Mouse (Mus musculus): ENCODE results near the gene Ercc6l2. TPM values are rescaled to one million over a fixed set of nuclear protein-coding genes. Genes with fewer than 3 reads are reported as not detected.

Gene Ercc6l2
- polyA plus RNA-seq, 1 experiment from 2014 or later, result 25.6 TPM

DNA sequence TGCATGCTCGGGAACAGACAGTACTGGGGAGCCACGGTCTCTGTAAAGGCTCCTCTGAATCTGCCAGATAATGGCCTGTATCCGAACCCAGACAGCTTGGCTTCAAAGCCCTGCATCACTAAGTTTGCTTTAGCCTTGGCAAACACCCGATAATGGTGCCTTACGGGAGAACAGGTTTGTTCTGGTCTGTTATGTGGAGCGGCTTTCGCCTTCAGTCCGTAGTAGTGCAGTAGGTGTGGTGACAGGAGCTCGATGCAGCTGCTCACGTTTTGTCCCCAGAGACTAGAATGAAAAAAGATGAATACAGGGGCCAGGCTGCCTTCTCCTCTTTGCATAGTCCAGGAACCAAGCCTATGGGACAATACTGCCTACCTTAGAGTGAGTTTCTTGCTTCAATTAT, 115.5 kb downstream of the Ercc6l2 start:
- Histone ChIP-seq H3K36me3 (ENCODE audit: control insufficient read depth, insufficient read depth, low read length) (no peaks in the 10 kb centered on the region), H3K4me1 (ENCODE audit: control insufficient read depth, insufficient read depth, low read length) (no peaks in the 10 kb centered on the region; the same call in 1 of the 2 replicates), H3K9me3 (ENCODE audit: control insufficient read depth, low read length) (no peaks in the 10 kb centered on the region), H3K4me2 (ENCODE audit: low read depth, low read length) (no peak overlapping the region), H3K27ac (replicated peaks; ENCODE audit: low read depth, low read length) (no peak overlapping the region), H3K4me3 (ENCODE audit: low read depth, low read length) (no peak overlapping the region), H3K9ac (ENCODE audit: low read depth, low read length) (no peak overlapping the region), H3K27me3 (replicated peaks; ENCODE audit: control insufficient read depth, insufficient read depth, low read length) (no peaks in the 10 kb centered on the region)
- 73% methylated on average over 10 of the region's 10 CpGs for WGBS
- ATAC-seq (ENCODE audit: low read depth), result no peak
- DNase-seq (ENCODE audit: low spot score), result no peak

DNA sequence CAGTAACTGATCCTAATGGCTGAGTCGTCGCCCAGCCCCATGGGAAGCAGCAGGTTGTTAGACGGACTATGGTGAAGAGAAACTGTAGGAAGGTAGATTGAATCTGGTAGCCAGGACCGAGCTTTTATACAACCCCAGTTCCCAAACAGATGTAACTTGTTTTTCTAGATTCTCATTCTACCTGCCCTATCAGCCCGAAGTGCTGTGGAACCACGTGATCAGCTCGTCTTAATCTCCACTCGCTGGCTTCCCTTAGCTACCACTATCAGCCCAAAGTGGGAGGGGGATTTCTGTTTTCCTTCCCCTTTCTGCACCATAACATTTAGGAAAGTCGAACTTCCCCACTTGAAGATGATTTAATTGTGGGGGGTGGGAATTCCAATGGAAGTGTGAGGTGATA, 121.3 kb downstream of the Ercc6l2 start:
- Histone ChIP-seq H3K27me3 (replicated peaks; ENCODE audit: control insufficient read depth, insufficient read depth, low read length) (no peaks in the 10 kb centered on the region), H3K9ac (ENCODE audit: low read depth, low read length) (no peak overlapping the region), H3K4me3 (ENCODE audit: low read depth, low read length) (no peak overlapping the region), H3K36me3 (ENCODE audit: control insufficient read depth, insufficient read depth, low read length) (no peaks in the 10 kb centered on the region), H3K4me1 (ENCODE audit: control insufficient read depth, insufficient read depth, low read length) (no peaks in the 10 kb centered on the region), H3K27ac (replicated peaks; ENCODE audit: low read depth, low read length) (no peak overlapping the region), H3K4me2 (ENCODE audit: low read depth, low read length) (no peak overlapping the region), H3K9me3 (ENCODE audit: control insufficient read depth, low read length) (no peaks in the 10 kb centered on the region)
- DNase-seq (ENCODE audit: low spot score), result no peak
- 84% methylated on average over 9 of the region's 9 CpGs for WGBS
- ATAC-seq (ENCODE audit: low read depth), result no peak

DNA sequence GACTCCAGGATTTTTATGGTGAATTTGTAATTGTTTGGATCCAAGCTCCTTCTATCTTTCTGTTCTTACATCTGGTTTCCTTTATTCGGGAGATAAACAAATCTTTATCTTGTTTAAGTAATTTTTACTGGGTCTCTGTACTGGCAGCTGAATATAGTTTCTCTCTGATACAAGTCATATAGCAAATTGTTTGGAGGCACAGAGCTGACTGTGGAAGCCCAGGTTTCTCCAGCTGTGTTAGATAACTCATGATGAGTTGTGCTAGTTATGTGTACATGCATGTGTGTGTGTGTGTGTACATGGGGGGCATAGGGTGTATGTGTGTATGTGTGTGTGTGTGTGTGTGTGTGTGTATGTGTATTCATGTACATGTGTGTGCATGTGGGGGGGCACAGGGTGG, 125.2 kb downstream of the Ercc6l2 start:
- ATAC-seq (ENCODE audit: low read depth), result no peak
- Histone ChIP-seq H3K27ac (replicated peaks; ENCODE audit: low read depth, low read length) (no peak overlapping the region), H3K27me3 (replicated peaks; ENCODE audit: control insufficient read depth, insufficient read depth, low read length) (no peaks in the 10 kb centered on the region), H3K4me3 (ENCODE audit: low read depth, low read length) (no peak overlapping the region), H3K4me1 (ENCODE audit: control insufficient read depth, insufficient read depth, low read length) (peaks cover 14% of the 10 kb centered on the region), H3K9me3 (ENCODE audit: control insufficient read depth, low read length) (no peaks in the 10 kb centered on the region), H3K36me3 (ENCODE audit: control insufficient read depth, insufficient read depth, low read length) (no peaks in the 10 kb centered on the region), H3K9ac (ENCODE audit: low read depth, low read length) (no peak overlapping the region), H3K4me2 (ENCODE audit: low read depth, low read length) (no peak overlapping the region)
- WGBS, result 46% methylated on average over 1 of the region's 1 CpGs
- no peak for DNase-seq (ENCODE audit: low spot score)

DNA sequence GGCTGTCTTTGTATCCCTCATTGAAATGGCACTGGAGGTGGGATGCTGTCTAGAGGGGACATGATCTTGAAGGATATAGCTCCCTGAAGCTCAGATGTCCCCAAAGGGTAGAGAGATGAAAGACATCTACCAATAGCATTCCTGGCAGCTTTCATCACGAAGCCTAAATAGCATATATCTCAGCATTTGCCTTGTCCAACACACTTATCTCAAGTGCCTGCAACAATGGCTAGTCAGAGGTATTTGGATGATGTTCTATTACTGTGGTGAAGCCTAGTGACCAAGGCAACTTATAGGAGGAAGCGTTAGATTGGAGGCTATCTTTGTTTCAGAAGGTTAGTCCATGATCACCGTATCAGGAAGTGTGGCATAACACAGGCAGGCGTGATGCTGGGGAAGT, 126.1 kb downstream of the Ercc6l2 start:
- Histone ChIP-seq H3K4me2 (ENCODE audit: low read depth, low read length) (no peak overlapping the region), H3K4me1 (ENCODE audit: control insufficient read depth, insufficient read depth, low read length) (peaks cover 15% of the 10 kb centered on the region), H3K4me3 (ENCODE audit: low read depth, low read length) (no peak overlapping the region), H3K36me3 (ENCODE audit: control insufficient read depth, insufficient read depth, low read length) (no peaks in the 10 kb centered on the region), H3K9me3 (ENCODE audit: control insufficient read depth, low read length) (no peaks in the 10 kb centered on the region), H3K27me3 (replicated peaks; ENCODE audit: control insufficient read depth, insufficient read depth, low read length) (no peaks in the 10 kb centered on the region), H3K9ac (ENCODE audit: low read depth, low read length) (no peak overlapping the region), H3K27ac (replicated peaks; ENCODE audit: low read depth, low read length) (no peak overlapping the region)
- ATAC-seq (ENCODE audit: low read depth) (no peak), DNase-seq (ENCODE audit: low spot score) (no peak)
- WGBS, result 94% methylated on average over 4 of the region's 4 CpGs

GRCm38 (mm10) chr13:63943605-63944004, 128.6 kb downstream of the Ercc6l2 start:
- Histone ChIP-seq H3K36me3 (ENCODE audit: control insufficient read depth, insufficient read depth, low read length) (no peaks in the 10 kb centered on the region), H3K4me2 (ENCODE audit: low read depth, low read length) (no peak overlapping the region), H3K27me3 (replicated peaks; ENCODE audit: control insufficient read depth, insufficient read depth, low read length) (no peaks in the 10 kb centered on the region), H3K4me1 (ENCODE audit: control insufficient read depth, insufficient read depth, low read length) (peaks cover 15% of the 10 kb centered on the region), H3K27ac (replicated peaks; ENCODE audit: low read depth, low read length) (no peak overlapping the region), H3K4me3 (ENCODE audit: low read depth, low read length) (no peak overlapping the region), H3K9ac (ENCODE audit: low read depth, low read length) (no peak overlapping the region), H3K9me3 (ENCODE audit: control insufficient read depth, low read length) (no peaks in the 10 kb centered on the region)
- DNase-seq (ENCODE audit: low spot score) (no peak), ATAC-seq (ENCODE audit: low read depth) (no peak)
- WGBS, result 85% methylated on average over 7 of the region's 7 CpGs

DNA sequence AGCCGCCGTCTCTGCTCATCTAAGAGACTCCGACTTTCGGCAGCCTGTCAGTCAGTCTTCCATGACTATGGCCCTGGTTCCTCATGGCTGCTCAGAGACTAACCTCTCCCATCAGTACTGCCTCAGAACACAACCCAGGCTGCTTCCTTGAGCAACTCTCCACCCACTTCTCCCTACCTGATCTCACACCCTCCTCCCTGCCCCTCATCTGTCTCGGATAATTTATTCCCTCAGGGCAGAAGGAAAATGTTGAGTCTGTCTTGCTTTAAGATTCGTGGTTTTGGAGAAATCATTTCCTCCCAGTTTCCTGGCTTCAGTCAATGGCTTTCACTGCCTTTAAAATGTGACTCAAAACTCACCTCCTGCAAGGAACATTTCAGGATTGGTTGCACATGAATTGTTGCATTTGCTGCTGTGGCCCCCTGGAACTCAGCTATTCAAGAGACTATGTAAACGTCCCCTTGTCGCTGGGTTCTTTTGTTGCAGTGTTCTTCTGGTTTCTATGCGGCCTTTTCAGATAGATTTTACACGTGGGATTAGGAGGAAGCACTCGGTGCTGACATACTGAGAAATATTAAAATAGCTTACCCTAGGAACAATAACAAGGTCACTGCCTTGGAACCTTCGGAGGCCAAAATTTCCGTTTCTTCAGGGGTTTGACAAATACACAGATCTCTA, 129.4 kb downstream of the Ercc6l2 start:
- Histone ChIP-seq H3K36me3 (ENCODE audit: control insufficient read depth, insufficient read depth, low read length) (no peaks in the 10 kb centered on the region), H3K4me3 (ENCODE audit: low read depth, low read length) (no peak overlapping the region), H3K4me2 (ENCODE audit: low read depth, low read length) (no peak overlapping the region), H3K27me3 (replicated peaks; ENCODE audit: control insufficient read depth, insufficient read depth, low read length) (no peaks in the 10 kb centered on the region), H3K4me1 (ENCODE audit: control insufficient read depth, insufficient read depth, low read length) (peaks cover 15% of the 10 kb centered on the region), H3K27ac (replicated peaks; ENCODE audit: low read depth, low read length) (peak overlapping the region; percentile 40), H3K9me3 (ENCODE audit: control insufficient read depth, low read length) (no peaks in the 10 kb centered on the region), H3K9ac (ENCODE audit: low read depth, low read length) (no peak overlapping the region)
- DNase-seq (ENCODE audit: low spot score) (peak; percentile 45), ATAC-seq (ENCODE audit: low read depth) (no peak)
- WGBS, result 32% methylated on average over 13 of the region's 13 CpGs

Other genes with a start within 250 kb of the Ercc6l2 start
- 22.7 and 23.2 TPM in 2 replicates for gene Ptch1, start 241.6 kb upstream of the Ercc6l2 start, polyA plus RNA-seq (2014; fragmentation: Nextera tagmentation; extraction: Ambion mirVana)